Mouse (Mus musculus): ENCODE measurements around the gene Cgas.
"Not testable (repeated sequence)": the region's sequence is repeated elsewhere in the genome, so short reads cannot be mapped to it uniquely, and the experiment has no call there.

The Cgas gene

GRCm38 (mm10) chr9:78442579-78443392 is at the start of gene Cgas:
TSS of gene Cgas (minus strand) at chr9:78443237.
- DNase-seq: peak; percentile 70

- no peak for DNase-seq
Measured at GRCm38 (mm10) chr9:78492254-78492653, 49.2 kb upstream of the Cgas start.

GRCm38 (mm10) chr9:78491169-78491568 is 48.1 kb upstream of the Cgas start:
- DNase-seq: no peak

GRCm38 (mm10) chr9:78488890-78489420 is 45.9 kb upstream of the Cgas start, which contains the start of gene Eef1a1:
TSS of gene Eef1a1 (minus strand) at chr9:78489151.
- no peak for DNase-seq

GRCm38 (mm10) chr9:78488021-78488420 is 45.0 kb upstream of the Cgas start:
- not testable (repeated sequence) for DNase-seq

GRCm38 (mm10) chr9:78484660-78485059 is 41.6 kb upstream of the Cgas start:
- DNase-seq: no peak

- DNase-seq: no peak
Measured at GRCm38 (mm10) chr9:78482386-78482785, 39.3 kb upstream of the Cgas start.

GRCm38 (mm10) chr9:78481423-78482331 is 38.6 kb upstream of the Cgas start:
- DNase-seq: peak; percentile 98

GRCm38 (mm10) chr9:78480706-78481358 is 37.8 kb upstream of the Cgas start:
- peak; percentile 80 for DNase-seq

- DNase-seq: not testable (repeated sequence)
Measured at GRCm38 (mm10) chr9:78480227-78480626, 37.2 kb upstream of the Cgas start.

- not testable (repeated sequence) for DNase-seq
Measured at GRCm38 (mm10) chr9:78479308-78479707, 36.3 kb upstream of the Cgas start.

- DNase-seq: not testable (repeated sequence)
Measured at GRCm38 (mm10) chr9:78478009-78478605, 35.1 kb upstream of the Cgas start.

GRCm38 (mm10) chr9:78477021-78477551 is 34.0 kb upstream of the Cgas start:
- no peak for DNase-seq

GRCm38 (mm10) chr9:78476531-78477020 is 33.5 kb upstream of the Cgas start:
- DNase-seq: no peak

- DNase-seq: no peak
Measured at GRCm38 (mm10) chr9:78475873-78476272, 32.8 kb upstream of the Cgas start.

- no peak for DNase-seq
Measured at GRCm38 (mm10) chr9:78475383-78475780, 32.3 kb upstream of the Cgas start.

GRCm38 (mm10) chr9:78474771-78475382 is 31.8 kb upstream of the Cgas start:
- no peak for DNase-seq

- DNase-seq: no peak
Measured at GRCm38 (mm10) chr9:78474270-78474669, 31.2 kb upstream of the Cgas start.

GRCm38 (mm10) chr9:78473588-78473987 is 30.6 kb upstream of the Cgas start:
- DNase-seq: peak; percentile 37

- no peak for DNase-seq
Measured at GRCm38 (mm10) chr9:78465725-78466124, 22.7 kb upstream of the Cgas start.

- no peak for DNase-seq
Measured at GRCm38 (mm10) chr9:78463337-78463736, 20.3 kb upstream of the Cgas start.

All from layer of hippocampus, adult 9-11 months (tissue).